Mouse (Mus musculus) testis, adult 2 months (tissue): ENCODE data around the gene Ccdc174.
"Not testable (repeated sequence)": the region's sequence is repeated elsewhere in the genome, so short reads cannot be mapped to it uniquely, and the experiment has no call there.

Experiments used
- CTCF ChIP-seq: fragments of 200-500 bp; IDR thresholded peaks from 2 replicates; pipeline ENCODE4 v1.5.1; 2012; ENCODE audit warnings: low read depth, mild to moderate bottlenecking, inconsistent platforms, low read length, moderate library complexity; ENCODE audit not compliant: control insufficient read depth, insufficient read depth, insufficient replicate concordance
- POLR2A ChIP-seq: fragments of 200-500 bp; IDR thresholded peaks from 2 replicates; pipeline ENCODE4 v1.6.1; 2012; ENCODE audit warnings: low read depth, mild to moderate bottlenecking, inconsistent platforms, low read length, moderate library complexity; ENCODE audit not compliant: control insufficient read depth

GRCm38 (mm10) chr6:91902509-91902908 is 24.7 kb downstream of the Ccdc174 start, which contains the start of gene 4930590J08Rik:
- TF ChIP-seq CTCF, POLR2A: not testable (repeated sequence)
